Comparison of ENCODE assay signal across 9 mouse cellular contexts in the genomic region with DNA sequence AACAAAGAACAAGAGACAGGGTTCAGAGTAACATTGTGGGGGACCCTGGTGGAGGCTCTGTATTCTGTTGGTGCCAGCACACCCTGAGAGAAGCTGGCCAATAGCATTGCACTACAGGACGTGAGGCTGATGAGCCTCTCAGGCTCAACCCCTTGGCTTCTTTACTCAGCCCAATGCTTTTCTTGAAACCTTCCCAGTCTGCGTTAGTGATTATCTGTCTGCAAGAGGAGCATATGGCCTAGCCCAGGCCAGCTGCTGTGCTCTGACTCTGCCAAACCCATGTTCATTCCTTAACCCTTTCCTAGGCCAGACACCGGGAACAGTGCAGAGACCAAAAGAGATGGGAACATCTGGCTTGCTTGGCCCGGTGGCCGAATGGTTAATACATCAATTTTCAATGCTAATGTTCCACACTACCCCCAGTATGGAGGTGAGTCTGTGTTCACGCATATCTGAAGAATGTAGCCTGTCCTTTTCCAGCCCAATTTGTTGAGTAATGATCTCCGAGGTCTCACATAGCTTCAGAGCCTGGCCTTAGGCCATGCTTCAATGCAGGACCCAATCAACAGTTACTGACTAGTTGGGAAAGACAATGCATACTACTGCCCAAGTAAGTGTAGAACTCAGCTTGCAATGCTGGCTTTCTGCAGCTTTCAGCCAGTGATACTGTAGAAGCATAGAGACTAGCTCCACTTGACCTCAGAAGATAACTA.
DNase-seq lines count a peak whose midpoint lies in the region; ATAC-seq and TF ChIP-seq lines count a peak whose summit lies in the region.
"Had no signal": no experiment of that assay in that cellular context is flagged by ENCODE, and none has a peak within 500 bp of the region (broad histone marks: within the 10 kb centered on the region; RNA-seq: fewer than 3 reads in every experiment).

No protein-coding gene starts in this region.

- DNase-seq in cerebellum, postnatal 25 days, result peak; percentile 50 to 60
- no peak for DNase-seq in cerebellum, adult 9-11 months
- peak; percentile 85 for DNase-seq in lung, embryonic 14.5 days
- no peak for DNase-seq in lung, postnatal 14 days
- no peak for DNase-seq in adrenal gland, postnatal 36 days
- no peak for DNase-seq in ovary, adult 18-20 months (ENCODE audit: low spot score)

- 49% methylated on average over 7 of the region's 7 CpGs for WGBS in lung, embryonic 14.5 days
- 60% methylated on average over 7 of the region's 7 CpGs for WGBS in intestine, embryonic 16.5 days
- 59% methylated on average over 7 of the region's 7 CpGs for WGBS in neural tube, embryonic 15.5 days

- no peaks in the 10 kb centered on the region for H3K4me1 ChIP-seq in lung, embryonic 14.5 days (ENCODE audit: insufficient read depth)
- no peaks in the 10 kb centered on the region for H3K4me1 ChIP-seq in intestine, embryonic 16.5 days (ENCODE audit: control insufficient read depth, insufficient read depth, low read length)
- no peaks in the 10 kb centered on the region for H3K4me1 ChIP-seq in neural tube, embryonic 15.5 days

- H3K36me3 ChIP-seq in lung, embryonic 14.5 days (ENCODE audit: insufficient read depth), result no peaks in the 10 kb centered on the region
- no peaks in the 10 kb centered on the region for H3K36me3 ChIP-seq in intestine, embryonic 16.5 days (ENCODE audit: control insufficient read depth, insufficient read depth, low read length)
- no peaks in the 10 kb centered on the region for H3K36me3 ChIP-seq in neural tube, embryonic 15.5 days

- no peaks in the 10 kb centered on the region for H3K27me3 ChIP-seq in lung, embryonic 14.5 days (ENCODE audit: insufficient read depth, low read length)
- H3K27me3 ChIP-seq in intestine, embryonic 16.5 days (replicated peaks; ENCODE audit: control insufficient read depth, insufficient read depth, low read length), result no peaks in the 10 kb centered on the region
- H3K27me3 ChIP-seq in neural tube, embryonic 15.5 days (replicated peaks), result no peaks in the 10 kb centered on the region

- no peak overlapping the region for H3K27ac ChIP-seq in lung, embryonic 14.5 days (ENCODE audit: low read depth)
- H3K27ac ChIP-seq in intestine, embryonic 16.5 days (ENCODE audit: low read length), result no peak overlapping the region
- H3K27ac ChIP-seq in neural tube, embryonic 15.5 days (replicated peaks), result no peak overlapping the region

- H3K9ac ChIP-seq in lung, embryonic 14.5 days, result no peak overlapping the region
- no peak overlapping the region for H3K9ac ChIP-seq in intestine, embryonic 16.5 days (ENCODE audit: low read depth, low read length)
- H3K9ac ChIP-seq in neural tube, embryonic 15.5 days (replicated peaks), result no peak overlapping the region

- no peak for TF ChIP-seq CTCF in lung, embryonic 14.5 days (IDR thresholded peaks at IDR 0.05; ENCODE audit: low read depth)

- ATAC-seq in lung, embryonic 14.5 days (ENCODE audit: insufficient read depth), result peak; percentile 93
- ATAC-seq in intestine, embryonic 16.5 days, result peak; percentile 74
- ATAC-seq in neural tube, embryonic 15.5 days (ENCODE audit: low FRiP score), result peak; percentile 50

- no peak overlapping the region for H3K4me2 ChIP-seq in lung, embryonic 14.5 days
- H3K4me2 ChIP-seq in intestine, embryonic 16.5 days (ENCODE audit: low read depth, low read length), result no peak overlapping the region
- no peak overlapping the region for H3K4me2 ChIP-seq in neural tube, embryonic 15.5 days
- H3K4me2 ChIP-seq: liver, embryonic 11.5 days had no signal

- no peaks in the 10 kb centered on the region for H3K9me3 ChIP-seq in lung, embryonic 14.5 days (ENCODE audit: low read depth, low read length)
- H3K9me3 ChIP-seq in intestine, embryonic 16.5 days (ENCODE audit: control insufficient read depth, low read length), result no peaks in the 10 kb centered on the region
- no peaks in the 10 kb centered on the region for H3K9me3 ChIP-seq in neural tube, embryonic 15.5 days (replicated peaks)

- no peak overlapping the region for H3K4me3 ChIP-seq in lung, embryonic 14.5 days (ENCODE audit: low read depth, low read length)
- H3K4me3 ChIP-seq in intestine, embryonic 16.5 days (ENCODE audit: low read length), result no peak overlapping the region
- H3K4me3 ChIP-seq in neural tube, embryonic 15.5 days (replicated peaks), result no peak overlapping the region

Comparison
In these comparisons a context has a peak if more than half of its experiments do, and no peak if none do; other contexts are left out.
1. DNase-seq: peak in cerebellum, postnatal 25 days (2 of 2) and lung, embryonic 14.5 days (single experiment); none in cerebellum, adult 9-11 months (single experiment), lung, postnatal 14 days (single experiment), adrenal gland, postnatal 36 days (0 of 2) and ovary, adult 18-20 months (single experiment).
2. Peak in every context shown above with its lines, with median percentiles within 50 percentile points of each other: ATAC-seq.